Mouse (Mus musculus) liver, postnatal 0 days (tissue): ENCODE results near the gene Bag6.

ENCODE experiments used
- CTCF ChIP-seq: sonication (generic); IDR thresholded peaks from 2 replicates; pipeline ENCODE4 v1.5.1; 2016; ENCODE audit warnings: antibody characterized with exemption, low read depth
- EP300 ChIP-seq: IDR thresholded peaks from 2 replicates; pipeline ENCODE4 v1.6.1; 2016; ENCODE audit warnings: antibody characterized with exemption, low read depth, mild to moderate bottlenecking

GRCm38 (mm10) chr17:35195631-35196320 lies 60.8 kb downstream of the Bag6 start:
- TF ChIP-seq CTCF (peak; percentile 98), EP300 (no peak)
